Mouse (Mus musculus) forebrain, postnatal 0 days (tissue): ENCODE data around the gene Tspan12. TPM values are rescaled to one million over a fixed set of nuclear protein-coding genes. Genes with fewer than 3 reads are reported as not detected.
"Not testable (repeated sequence)": the region's sequence is repeated elsewhere in the genome, so short reads cannot be mapped to it uniquely, and the experiment has no call there.

Source experiments
- ATAC-seq: fragments of 200-750 bp; cut with Nextera tagmentation; 2 replicates; pipeline ENCODE4 v1.8.0; 2017; ENCODE audit warnings: mild to moderate bottlenecking, moderate library complexity
- DNase-seq: peaks from one replicate; pipeline ENCODE4 v3.0.0-alpha.2; 2015
- H3K27ac ChIP-seq: fragments of 300-500 bp; sonication (generic); 2 replicates; pipeline ENCODE4 v1.5.1; 2014; ENCODE audit warnings: low read depth, mild to moderate bottlenecking, antibody characterized with exemption, low read length, moderate library complexity, mixed read lengths
- H3K27me3 ChIP-seq: fragments of 300-500 bp; sonication (generic); 2 replicates; pipeline ENCODE4 v1.6.1; 2014; ENCODE audit warnings: mild to moderate bottlenecking, low read length, mixed read lengths; ENCODE audit not compliant: insufficient read depth
- H3K36me3 ChIP-seq: fragments of 300-500 bp; sonication (generic); 2 replicates; pipeline ENCODE4 v1.6.1; 2014; ENCODE audit warnings: mild to moderate bottlenecking, moderate library complexity; ENCODE audit not compliant: insufficient read depth
- H3K4me1 ChIP-seq: fragments of 300-500 bp; sonication (generic); 2 replicates; pipeline ENCODE4 v1.6.1; 2014; ENCODE audit warnings: antibody characterized with exemption; ENCODE audit not compliant: insufficient read depth
- H3K4me2 ChIP-seq: fragments of 300-500 bp; sonication (generic); 2 replicates; pipeline ENCODE4 v1.6.1; 2014; ENCODE audit warnings: low read depth, mild to moderate bottlenecking, moderate library complexity
- H3K4me3 ChIP-seq: fragments of 300-500 bp; sonication (generic); 2 replicates; pipeline ENCODE4 v1.5.1; 2014; ENCODE audit warnings: low read depth, low read length, mixed read lengths
- H3K9ac ChIP-seq: fragments of 300-500 bp; sonication (generic); 2 replicates; pipeline ENCODE4 v1.6.1; 2014; ENCODE audit warnings: mild to moderate bottlenecking
- H3K9me3 ChIP-seq: fragments of 300-500 bp; sonication (generic); 2 replicates; pipeline ENCODE4 v1.6.1; 2016; ENCODE audit warnings: low read length
- CTCF ChIP-seq: sonication (generic); IDR thresholded peaks from 2 replicates; pipeline ENCODE4 v1.5.1; 2016; ENCODE audit warnings: antibody characterized with exemption, control low read depth, low read depth
- WGBS: fragments of 180-500 bp; shearing (Covaris S2); extraction: QIAGEN DNeasy Blood & Tissue Kit; methylation state at CpG from one replicate; pipeline ENCODE4 v1.1.7; 2014; 5-methylcytosine and 5-hydroxymethylcytosine counted together
- polyA plus RNA-seq: library from polyadenylated mRNA; unstranded; fragments of >200 nt; fragmentation: Nextera tagmentation; extraction: Ambion mirVana; gene quantifications from 2 replicates; pipeline ENCODE4 v1.2.1, GENCODE M21; 2015
- total RNA-seq: library from RNA; depleted of rRNA; stranded (reverse); fragments of >200 nt; gene quantifications from 2 replicates; pipeline ENCODE4 v1.2.3, GENCODE M21; 2014; rRNA removed

Gene Tspan12
- 22.5 and 30.7 TPM in 2 replicates for total RNA-seq
- polyA plus RNA-seq, result 33.5 and 42.6 TPM in 2 replicates

- ATAC-seq, result no peak
- Histone ChIP-seq H3K27ac (peak within 1 kb of the TSS; percentile 66), H3K36me3 (no peaks in the 10 kb centered on the region), H3K9ac (peak within 1 kb of the TSS; percentile 75), H3K9me3 (no peaks in the 10 kb centered on the region), H3K4me2 (peak within 1 kb of the TSS; percentile 77), H3K4me3 (peak within 1 kb of the TSS; percentile 81), H3K4me1 (0 out of 2 replicates have a peak, but pooled peaks cover 8% of the 10 kb centered on the region), H3K27me3 (no peaks in the 10 kb centered on the region)
- no peak for DNase-seq
- 2% methylated on average over 13 of the region's 13 CpGs for WGBS
- no peak for TF ChIP-seq CTCF
These were observed at the start of gene Tspan12 for GRCm38 (mm10) chr6:21852344-21852785. Gene Tspan12, minus strand, starts transcription at chr6:21852515.

DNA sequence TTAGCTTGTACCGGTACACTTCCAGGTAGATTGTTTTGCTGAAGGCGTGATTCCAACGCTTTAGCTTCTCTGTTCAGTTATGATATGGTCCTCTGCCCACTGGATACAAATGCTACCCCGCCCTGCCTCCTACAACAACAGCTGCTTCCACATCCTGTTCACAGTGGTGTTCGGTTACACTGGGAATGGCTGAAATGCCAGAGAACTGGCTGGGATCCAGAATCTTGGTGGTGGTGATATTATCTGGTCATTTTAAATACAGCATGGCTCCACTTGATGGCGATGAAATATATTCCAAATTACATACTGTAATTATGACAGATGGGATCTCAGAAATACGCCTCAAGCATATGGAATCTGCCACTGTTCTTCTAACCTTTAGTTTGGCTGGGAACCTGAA is 42.1 kb upstream of the Tspan12 start:
- Histone ChIP-seq H3K27ac (no peak overlapping the region), H3K27me3 (no peaks in the 10 kb centered on the region), H3K9ac (no peak overlapping the region), H3K4me3 (no peak overlapping the region), H3K4me2 (no peak overlapping the region), H3K36me3 (no peaks in the 10 kb centered on the region), H3K4me1 (no peaks in the 10 kb centered on the region), H3K9me3 (no peaks in the 10 kb centered on the region)
- DNase-seq, result peak; percentile 3
- 61% methylated on average over 7 of the region's 7 CpGs for WGBS
- no peak for TF ChIP-seq CTCF
- 0 out of 2 replicates have a peak, but pooled peaks have one; percentile 16 for ATAC-seq

- no peak for TF ChIP-seq CTCF
These were observed 36.8 kb upstream of the Tspan12 start for GRCm38 (mm10) chr6:21889101-21889500.

DNA sequence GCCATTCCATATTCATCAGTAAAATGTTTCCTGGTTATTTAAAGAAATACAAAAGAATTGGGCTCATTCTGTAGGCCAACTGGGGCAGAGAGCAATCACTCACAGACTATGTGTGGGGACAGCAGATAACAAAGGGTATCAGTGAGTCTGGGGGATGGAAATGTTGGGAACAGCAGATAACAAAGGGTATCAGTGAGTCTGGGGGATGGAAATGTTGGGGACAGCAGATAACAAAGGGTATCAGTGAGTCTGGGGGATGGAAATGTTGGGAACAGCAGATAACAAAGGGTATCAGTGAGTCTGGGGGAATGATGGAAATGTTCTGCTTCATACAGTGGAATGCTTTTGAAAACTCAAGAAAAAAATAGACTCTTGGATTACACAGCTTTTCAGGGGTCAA is 35.7 kb upstream of the Tspan12 start:
- not testable (repeated sequence) for ATAC-seq, H3K4me1 ChIP-seq, H3K9me3 ChIP-seq, H3K4me3 ChIP-seq, H3K27me3 ChIP-seq, H3K4me2 ChIP-seq, H3K36me3 ChIP-seq, H3K9ac ChIP-seq, H3K27ac ChIP-seq, DNase-seq

More at GRCm38 (mm10) chr6:21889101-21889500, 36.8 kb upstream of the Tspan12 start:
- Histone ChIP-seq H3K4me1 (no peaks in the 10 kb centered on the region), H3K9ac (no peak overlapping the region), H3K36me3 (no peaks in the 10 kb centered on the region), H3K27me3 (no peaks in the 10 kb centered on the region), H3K4me2 (no peak overlapping the region), H3K4me3 (no peak overlapping the region), H3K9me3 (no peaks in the 10 kb centered on the region), H3K27ac (no peak overlapping the region)
- no peak for DNase-seq
- 58% methylated on average over 2 of the region's 2 CpGs for WGBS
- ATAC-seq, result no peak

- no peak for TF ChIP-seq CTCF
These were observed 27.2 kb upstream of the Tspan12 start for GRCm38 (mm10) chr6:21879496-21879895.

DNA sequence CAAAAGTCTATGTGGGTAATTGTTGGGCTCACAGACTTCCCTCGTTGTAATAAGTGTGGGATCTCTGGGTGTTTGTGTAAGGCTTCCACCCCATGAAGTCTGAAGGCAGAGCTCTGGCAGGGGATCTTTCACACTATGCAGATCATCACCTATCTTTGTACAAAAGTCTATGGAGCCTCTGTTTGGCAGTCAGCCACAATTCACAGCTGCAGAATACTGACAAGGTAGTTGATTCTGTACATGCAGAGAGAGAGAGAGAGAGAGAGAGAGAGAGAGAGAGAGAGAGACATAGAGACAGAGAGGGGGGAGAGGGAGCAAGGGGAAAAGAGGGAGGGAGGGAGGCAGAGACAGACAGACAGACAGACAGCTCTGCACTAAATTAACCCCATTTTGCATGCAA is 15.0 kb upstream of the Tspan12 start:
- Histone ChIP-seq H3K27ac (no peak overlapping the region), H3K36me3 (no peaks in the 10 kb centered on the region), H3K9me3 (no peaks in the 10 kb centered on the region), H3K4me3 (no peak overlapping the region), H3K4me2 (no peak overlapping the region), H3K9ac (no peak overlapping the region), H3K4me1 (no peaks in the 10 kb centered on the region), H3K27me3 (no peaks in the 10 kb centered on the region)
- TF ChIP-seq CTCF, result no peak
- 28% methylated on average over 1 of the region's 1 CpGs for WGBS
- ATAC-seq, result no peak; the same call in 1 of the 2 replicates
- DNase-seq, result no peak

More at GRCm38 (mm10) chr6:21879496-21879895, 27.2 kb upstream of the Tspan12 start:
- Histone ChIP-seq H3K27ac (no peak overlapping the region), H3K4me3 (no peak overlapping the region), H3K36me3 (no peaks in the 10 kb centered on the region), H3K4me2 (no peak overlapping the region), H3K4me1 (no peaks in the 10 kb centered on the region), H3K27me3 (no peaks in the 10 kb centered on the region), H3K9me3 (no peaks in the 10 kb centered on the region), H3K9ac (no peak overlapping the region)
- no peak for ATAC-seq
- 70% methylated on average over 6 of the region's 6 CpGs for WGBS
- no peak for DNase-seq

DNA sequence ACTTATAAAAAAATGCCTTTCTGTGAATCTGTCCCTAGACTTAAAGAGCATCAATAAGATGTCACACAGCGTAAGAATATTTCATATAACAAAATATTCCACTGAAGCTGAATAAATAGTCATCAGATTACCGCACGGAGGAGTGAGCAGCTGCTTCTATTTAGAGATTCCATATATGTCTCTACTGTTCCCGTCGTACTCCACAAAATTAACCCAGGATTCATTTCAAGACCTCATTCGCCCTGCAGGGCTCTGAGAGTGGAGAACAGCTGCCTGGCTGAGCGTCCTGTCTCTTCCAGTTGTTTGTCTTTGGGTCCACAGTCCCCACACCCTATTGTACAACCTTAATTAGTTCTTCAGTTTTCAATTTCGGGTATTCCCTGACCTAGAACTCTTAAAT is 11.9 kb upstream of the Tspan12 start:
- Histone ChIP-seq H3K36me3 (no peaks in the 10 kb centered on the region), H3K9me3 (no peaks in the 10 kb centered on the region), H3K4me3 (no peak overlapping the region), H3K27me3 (no peaks in the 10 kb centered on the region), H3K27ac (no peak overlapping the region), H3K4me2 (no peak overlapping the region), H3K9ac (no peak overlapping the region), H3K4me1 (no peaks in the 10 kb centered on the region)
- TF ChIP-seq CTCF, result no peak
- 49% methylated on average over 8 of the region's 8 CpGs for WGBS
- ATAC-seq, result no peak
- no peak for DNase-seq
